Mouse (Mus musculus): ENCODE measurements around the gene Sri.

Sri gene

GRCm38 (mm10) chr5:8111691-8112090 lies 65.8 kb downstream of the Sri start:
- no peak for DNase-seq (ENCODE audit: low spot score)

- no peak for DNase-seq (ENCODE audit: low spot score)
Observed at GRCm38 (mm10) chr5:8112246-8112645, 66.4 kb downstream of the Sri start.

GRCm38 (mm10) chr5:8116561-8117168 lies 70.8 kb downstream of the Sri start:
- DNase-seq (ENCODE audit: low spot score), result no peak
